Mouse (Mus musculus) hindbrain, postnatal 0 days (tissue): ENCODE results near the gene Hhipl2. TPM values are rescaled to one million over a fixed set of nuclear protein-coding genes. Genes with fewer than 3 reads are reported as not detected.
"Not testable (repeated sequence)": the region's sequence is repeated elsewhere in the genome, so short reads cannot be mapped to it uniquely, and the experiment has no call there.

Experiments used
- ATAC-seq: fragments of 200-750 bp; cut with Nextera tagmentation; 2 replicates; pipeline ENCODE4 v1.8.0; 2017; ENCODE audit warnings: mild to moderate bottlenecking, moderate TSS enrichment, moderate library complexity
- DNase-seq: peaks from one replicate; pipeline ENCODE4 v3.0.0-alpha.2; 2015; ENCODE audit warnings: low spot score
- H3K27ac ChIP-seq: fragments of 300-500 bp; sonication (generic); 2 replicates; pipeline ENCODE4 v1.5.1; 2014; ENCODE audit warnings: mild to moderate bottlenecking
- H3K27me3 ChIP-seq: fragments of 300-500 bp; sonication (generic); 2 replicates; pipeline ENCODE4 v1.6.1; 2014; ENCODE audit warnings: low read length, mixed read lengths; ENCODE audit not compliant: insufficient read depth
- H3K36me3 ChIP-seq: fragments of 300-500 bp; sonication (generic); 2 replicates; pipeline ENCODE4 v1.6.1; 2014; ENCODE audit warnings: low read length, mixed read lengths; ENCODE audit not compliant: insufficient read depth
- H3K4me1 ChIP-seq: fragments of 300-500 bp; sonication (generic); 2 replicates; pipeline ENCODE4 v1.6.1; 2014; ENCODE audit warnings: antibody characterized with exemption, low read length, mixed read lengths; ENCODE audit not compliant: insufficient read depth
- H3K4me2 ChIP-seq: fragments of 300-500 bp; sonication (generic); 2 replicates; pipeline ENCODE4 v1.6.1; 2014; ENCODE audit warnings: low read depth, mild to moderate bottlenecking, low read length, moderate library complexity, mixed read lengths
- H3K4me3 ChIP-seq: fragments of 300-500 bp; sonication (generic); 2 replicates; pipeline ENCODE4 v1.5.1; 2014; ENCODE audit warnings: low read length
- H3K9ac ChIP-seq: fragments of 300-500 bp; sonication (generic); replicated peaks from 2 replicates; pipeline ENCODE4 v1.6.1; 2014; ENCODE audit warnings: mild to moderate bottlenecking, low read length, moderate library complexity, mixed read lengths
- H3K9me3 ChIP-seq: fragments of 300-500 bp; sonication (generic); 2 replicates; pipeline ENCODE4 v1.6.1; 2016; ENCODE audit warnings: low read length, mixed read lengths
- CTCF ChIP-seq: IDR thresholded peaks from 2 replicates; pipeline ENCODE4 v1.5.1; 2016; ENCODE audit warnings: antibody characterized with exemption, control low read depth, low read depth
- WGBS: fragments of 180-500 bp; shearing (Covaris S2); extraction: QIAGEN DNeasy Blood & Tissue Kit; methylation state at CpG from one replicate; pipeline ENCODE4 v1.1.7; 2014; 5-methylcytosine and 5-hydroxymethylcytosine counted together
- polyA plus RNA-seq: library from polyadenylated mRNA; unstranded; fragments of >200 nt; fragmentation: Nextera tagmentation; extraction: Ambion mirVana; gene quantifications from 2 replicates; pipeline ENCODE4 v1.2.1, GENCODE M21; 2015
- total RNA-seq: library from RNA; depleted of rRNA; stranded (reverse); fragments of >200 nt; gene quantifications from 2 replicates; pipeline ENCODE4 v1.2.3, GENCODE M21; 2014

Hhipl2 gene
- total and polyA plus RNA-seq, 2 experiments from 2014 or later: 0.36 TPM; not detected in 1

- ATAC-seq: no peak
Measured at GRCm38 (mm10) chr1:183381816-183382215, 36.2 kb upstream of the Hhipl2 start.

GRCm38 (mm10) chr1:183382621-183383020 is 35.4 kb upstream of the Hhipl2 start:
- TF ChIP-seq CTCF: no peak
- Histone ChIP-seq H3K4me2 (no peak overlapping the region), H3K4me1 (no peaks in the 10 kb centered on the region), H3K36me3 (no peaks in the 10 kb centered on the region), H3K9me3 (no peaks in the 10 kb centered on the region), H3K4me3 (no peak overlapping the region), H3K27me3 (peaks cover 15% of the 10 kb centered on the region), H3K27ac (no peak overlapping the region), H3K9ac (no peak overlapping the region)
- ATAC-seq (no peak), DNase-seq (no peak)
- 96% methylated on average over 2 of the region's 2 CpGs for WGBS

More at GRCm38 (mm10) chr1:183381816-183382215, 36.2 kb upstream of the Hhipl2 start:
- no peaks in the 10 kb centered on the region for H3K9me3 ChIP-seq
- H3K27me3 ChIP-seq: peaks cover 15% of the 10 kb centered on the region
- H3K27ac ChIP-seq: no peak overlapping the region
- no peak overlapping the region for H3K4me3 ChIP-seq
- 86% methylated on average over 5 of the region's 5 CpGs for WGBS
- no peaks in the 10 kb centered on the region for H3K4me1 ChIP-seq
- H3K9ac ChIP-seq: no peak overlapping the region
- no peaks in the 10 kb centered on the region for H3K36me3 ChIP-seq
- no peak for TF ChIP-seq CTCF
- DNase-seq: no peak
- H3K4me2 ChIP-seq: no peak overlapping the region

GRCm38 (mm10) chr1:183387421-183387820 is 30.6 kb upstream of the Hhipl2 start:
- 99% methylated on average over 3 of the region's 3 CpGs for WGBS
- not testable (repeated sequence) for DNase-seq, H3K4me3 ChIP-seq, H3K9me3 ChIP-seq, ATAC-seq, H3K4me1 ChIP-seq, H3K4me2 ChIP-seq, H3K27ac ChIP-seq, H3K9ac ChIP-seq, H3K36me3 ChIP-seq
- peaks cover 15% of the 10 kb centered on the region for H3K27me3 ChIP-seq

- peak within 1 kb of the TSS; percentile 44 for H3K9ac ChIP-seq
- WGBS: 5% methylated on average over 44 of the region's 44 CpGs
- H3K4me3 ChIP-seq: peak within 1 kb of the TSS; percentile 72
- peak; percentile 100 for ATAC-seq
- H3K9me3 ChIP-seq: no peaks in the 10 kb centered on the region
- peak; percentile 97 for DNase-seq
- no peak for TF ChIP-seq CTCF
- peak within 1 kb of the TSS; percentile 83 for H3K4me2 ChIP-seq
- peaks cover 5% of the 10 kb centered on the region for H3K4me1 ChIP-seq
- peaks cover 10% of the 10 kb centered on the region; the same call in 1 of the 2 replicates for H3K27me3 ChIP-seq
- peak within 1 kb of the TSS; percentile 76 for H3K27ac ChIP-seq
- H3K36me3 ChIP-seq: peaks cover 7% of the 10 kb centered on the region; the same call in 1 of the 2 replicates
Measured at GRCm38 (mm10) chr1:183388426-183389406, 29.3 kb upstream of the Hhipl2 start, which contains the start of gene Taf1a. Taf1a (plus strand) TSS chr1:183388981.

GRCm38 (mm10) chr1:183403396-183403795 is 14.6 kb upstream of the Hhipl2 start:
- no peak overlapping the region for H3K4me2 ChIP-seq
- DNase-seq: no peak

GRCm38 (mm10) chr1:183414081-183414727 is 3.8 kb upstream of the Hhipl2 start:
- TF ChIP-seq CTCF: no peak
- Histone ChIP-seq H3K4me3 (no peak overlapping the region), H3K27ac (no peak overlapping the region), H3K4me2 (no peak overlapping the region), H3K9me3 (no peaks in the 10 kb centered on the region), H3K4me1 (no peaks in the 10 kb centered on the region), H3K36me3 (peaks cover 27% of the 10 kb centered on the region), H3K9ac (no peak overlapping the region), H3K27me3 (no peaks in the 10 kb centered on the region)
- 89% methylated on average over 15 of the region's 15 CpGs for WGBS
- ATAC-seq (no peak), DNase-seq (no peak)

More at GRCm38 (mm10) chr1:183403396-183403795, 14.6 kb upstream of the Hhipl2 start:
- Histone ChIP-seq H3K9me3 (no peaks in the 10 kb centered on the region), H3K27me3 (no peaks in the 10 kb centered on the region), H3K4me3 (no peak overlapping the region), H3K4me1 (no peaks in the 10 kb centered on the region), H3K27ac (no peak overlapping the region), H3K36me3 (peaks cover 48% of the 10 kb centered on the region), H3K9ac (no peak overlapping the region)
- TF ChIP-seq CTCF: no peak
- 93% methylated on average over 3 of the region's 3 CpGs for WGBS
- ATAC-seq: no peak
